Mouse (Mus musculus) stomach, embryonic 15.5 days (tissue): ENCODE measurements at regions not wholly inside any gene's neighbourhood (a gene's known extent, or its start where the extent isn't known, plus 50 kb on each side); places are given as distances from the start of the nearest gene placed in this dataset.

Experiments used
- ATAC-seq: fragments of 200-750 bp; cut with Nextera tagmentation; 2 replicates; pipeline ENCODE4 v1.8.0; 2017; ENCODE audit warnings: low read depth, moderate number of reproducible peaks, moderate TSS enrichment; ENCODE audit not compliant: insufficient read depth, low FRiP score
- H3K27ac ChIP-seq: fragments of 300-500 bp; sonication (generic); 2 replicates; pipeline ENCODE4 v1.5.1; 2015; ENCODE audit warnings: mild to moderate bottlenecking, inconsistent platforms
- H3K27me3 ChIP-seq: fragments of 300-500 bp; sonication (generic); replicated peaks from 2 replicates; pipeline ENCODE4 v1.6.1; 2015; ENCODE audit warnings: inconsistent platforms
- H3K36me3 ChIP-seq: fragments of 300-500 bp; sonication (generic); 2 replicates; pipeline ENCODE4 v1.6.1; 2015; ENCODE audit warnings: inconsistent platforms
- H3K4me1 ChIP-seq: fragments of 300-500 bp; sonication (generic); 2 replicates; pipeline ENCODE4 v1.6.1; 2015; ENCODE audit warnings: inconsistent platforms
- H3K4me2 ChIP-seq: fragments of 300-500 bp; sonication (generic); 2 replicates; pipeline ENCODE4 v1.6.1; 2015; ENCODE audit warnings: mild to moderate bottlenecking, inconsistent platforms
- H3K4me3 ChIP-seq: fragments of 300-500 bp; sonication (generic); replicated peaks from 2 replicates; pipeline ENCODE4 v1.5.1; 2015; ENCODE audit warnings: inconsistent platforms
- H3K9ac ChIP-seq: fragments of 300-500 bp; sonication (generic); 2 replicates; pipeline ENCODE4 v1.6.1; 2015; ENCODE audit warnings: inconsistent platforms
- H3K9me3 ChIP-seq: fragments of 300-500 bp; sonication (generic); 2 replicates; pipeline ENCODE4 v1.6.1; 2016; ENCODE audit warnings: inconsistent platforms
- WGBS: fragments of 180-500 bp; shearing (Covaris S2); methylation state at CpG from one replicate; pipeline ENCODE4 v1.1.7; 2015; 5-methylcytosine and 5-hydroxymethylcytosine counted together

- Histone ChIP-seq H3K27me3 (no peaks in the 10 kb centered on the region), H3K36me3 (no peaks in the 10 kb centered on the region), H3K4me2 (no peak overlapping the region), H3K9ac (no peak overlapping the region), H3K4me3 (no peak overlapping the region), H3K9me3 (no peaks in the 10 kb centered on the region), H3K4me1 (no peaks in the 10 kb centered on the region), H3K27ac (no peak overlapping the region)
- no peak for ATAC-seq
- 69% methylated on average over 6 of the region's 6 CpGs for WGBS
Measured at GRCm38 (mm10) chr9:46757005-46757672, 241.4 kb upstream of the Gm4791 start.

GRCm38 (mm10) chr9:46751981-46752380 lies 246.6 kb upstream of the Gm4791 start:
- 50% methylated on average over 5 of the region's 5 CpGs for WGBS
- Histone ChIP-seq H3K4me1 (no peaks in the 10 kb centered on the region), H3K9me3 (no peaks in the 10 kb centered on the region)

GRCm38 (mm10) chr9:46749441-46749840 lies 249.1 kb upstream of the Gm4791 start:
- Histone ChIP-seq H3K27me3 (no peaks in the 10 kb centered on the region), H3K4me3 (no peak overlapping the region), H3K4me1 (no peaks in the 10 kb centered on the region), H3K4me2 (no peak overlapping the region), H3K27ac (no peak overlapping the region), H3K9ac (no peak overlapping the region), H3K9me3 (no peaks in the 10 kb centered on the region), H3K36me3 (no peaks in the 10 kb centered on the region)
- 77% methylated on average over 6 of the region's 6 CpGs for WGBS
- no peak for ATAC-seq

More at GRCm38 (mm10) chr9:46751981-46752380, 246.6 kb upstream of the Gm4791 start:
- H3K9ac ChIP-seq: no peak overlapping the region
- H3K4me2 ChIP-seq: no peak overlapping the region
- no peak overlapping the region for H3K27ac ChIP-seq
- H3K27me3 ChIP-seq: no peaks in the 10 kb centered on the region
- H3K36me3 ChIP-seq: no peaks in the 10 kb centered on the region
- ATAC-seq: no peak
- no peak overlapping the region for H3K4me3 ChIP-seq

GRCm38 (mm10) chr9:46746266-46746665 lies 252.3 kb upstream of the Gm4791 start:
- ATAC-seq: no peak
- no peak overlapping the region for H3K4me2 ChIP-seq
- no peaks in the 10 kb centered on the region for H3K27me3 ChIP-seq
- no peaks in the 10 kb centered on the region for H3K4me1 ChIP-seq
- no peak overlapping the region for H3K4me3 ChIP-seq
- H3K9ac ChIP-seq: no peak overlapping the region
- no peaks in the 10 kb centered on the region for H3K36me3 ChIP-seq
- no peaks in the 10 kb centered on the region for H3K9me3 ChIP-seq
- no peak overlapping the region for H3K27ac ChIP-seq
- 61% methylated on average over 3 of the region's 3 CpGs for whole genome bisulfite sequencing

- H3K27me3 ChIP-seq: no peaks in the 10 kb centered on the region
- H3K4me1 ChIP-seq: peaks cover 6% of the 10 kb centered on the region; the same call in 1 of the 2 replicates
- no peak overlapping the region for H3K27ac ChIP-seq
- H3K36me3 ChIP-seq: no peaks in the 10 kb centered on the region
- H3K9me3 ChIP-seq: no peaks in the 10 kb centered on the region
- no peak overlapping the region for H3K9ac ChIP-seq
- 86% methylated on average over 4 of the region's 4 CpGs for WGBS
- no peak overlapping the region for H3K4me2 ChIP-seq
- ATAC-seq: no peak
- H3K4me3 ChIP-seq: no peak overlapping the region
Measured at GRCm38 (mm10) chr9:46740496-46740895, 258.0 kb upstream of the Gm4791 start.

- no peak overlapping the region for H3K4me2 ChIP-seq
- H3K9ac ChIP-seq: no peak overlapping the region
- no peaks in the 10 kb centered on the region for H3K27me3 ChIP-seq
- H3K4me1 ChIP-seq: peaks cover 6% of the 10 kb centered on the region; the same call in 1 of the 2 replicates
- H3K9me3 ChIP-seq: no peaks in the 10 kb centered on the region
- no peak overlapping the region for H3K27ac ChIP-seq
- ATAC-seq: no peak
- H3K4me3 ChIP-seq: no peak overlapping the region
- 55% methylated on average over 3 of the region's 3 CpGs for WGBS
- H3K36me3 ChIP-seq: no peaks in the 10 kb centered on the region
Measured at GRCm38 (mm10) chr9:46739341-46739740, 259.2 kb upstream of the Gm4791 start.

GRCm38 (mm10) chr9:46738634-46739033 lies 259.9 kb upstream of the Gm4791 start:
- no peak overlapping the region for H3K9ac ChIP-seq
- peaks cover 6% of the 10 kb centered on the region; the same call in 1 of the 2 replicates for H3K4me1 ChIP-seq
- no peak overlapping the region for H3K4me3 ChIP-seq
- H3K27me3 ChIP-seq: 0 out of 2 replicates have a peak, but pooled peaks cover 3% of the 10 kb centered on the region
- WGBS: 54% methylated on average over 3 of the region's 3 CpGs
- no peaks in the 10 kb centered on the region for H3K9me3 ChIP-seq
- no peak for ATAC-seq
- H3K36me3 ChIP-seq: no peaks in the 10 kb centered on the region
- no peak overlapping the region for H3K4me2 ChIP-seq
- H3K27ac ChIP-seq: no peak overlapping the region

GRCm38 (mm10) chr9:46738056-46738455 lies 260.5 kb upstream of the Gm4791 start:
- no peaks in the 10 kb centered on the region for H3K36me3 ChIP-seq
- no peak overlapping the region for H3K4me3 ChIP-seq
- H3K9ac ChIP-seq: no peak overlapping the region
- H3K4me2 ChIP-seq: no peak overlapping the region
- no peak for ATAC-seq
- H3K4me1 ChIP-seq: peaks cover 6% of the 10 kb centered on the region; the same call in 1 of the 2 replicates
- H3K9me3 ChIP-seq: no peaks in the 10 kb centered on the region
- H3K27me3 ChIP-seq: 0 out of 2 replicates have a peak, but pooled peaks cover 3% of the 10 kb centered on the region
- no peak overlapping the region for H3K27ac ChIP-seq
- 70% methylated on average over 4 of the region's 4 CpGs for WGBS

GRCm38 (mm10) chr9:46737446-46737845 lies 261.1 kb upstream of the Gm4791 start:
- Histone ChIP-seq H3K4me2 (no peak overlapping the region), H3K4me1 (peaks cover 6% of the 10 kb centered on the region; the same call in 1 of the 2 replicates), H3K27me3 (0 out of 2 replicates have a peak, but pooled peaks cover 3% of the 10 kb centered on the region), H3K9me3 (no peaks in the 10 kb centered on the region), H3K36me3 (no peaks in the 10 kb centered on the region), H3K9ac (no peak overlapping the region), H3K4me3 (no peak overlapping the region), H3K27ac (no peak overlapping the region)
- ATAC-seq: no peak
- WGBS: 59% methylated on average over 3 of the region's 3 CpGs

- H3K36me3 ChIP-seq: no peaks in the 10 kb centered on the region
- H3K9ac ChIP-seq: no peak overlapping the region
- ATAC-seq: peak; percentile 47; the same call in 1 of the 2 replicates
- H3K27ac ChIP-seq: no peak overlapping the region
- no peak overlapping the region for H3K4me3 ChIP-seq
- peaks cover 6% of the 10 kb centered on the region; the same call in 1 of the 2 replicates for H3K4me1 ChIP-seq
- H3K27me3 ChIP-seq: 0 out of 2 replicates have a peak, but pooled peaks cover 3% of the 10 kb centered on the region
- H3K9me3 ChIP-seq: no peaks in the 10 kb centered on the region
- no peak overlapping the region for H3K4me2 ChIP-seq
Measured at GRCm38 (mm10) chr9:46736232-46736631, 262.3 kb upstream of the Gm4791 start.

- 5% methylated on average over 4 of the region's 4 CpGs for WGBS
- ATAC-seq: peak; percentile 71
- Histone ChIP-seq H3K4me3 (no peak overlapping the region), H3K36me3 (no peaks in the 10 kb centered on the region), H3K27ac (no peak overlapping the region), H3K9me3 (no peaks in the 10 kb centered on the region), H3K27me3 (0 out of 2 replicates have a peak, but pooled peaks cover 3% of the 10 kb centered on the region), H3K9ac (no peak overlapping the region), H3K4me2 (no peak overlapping the region), H3K4me1 (peaks cover 6% of the 10 kb centered on the region; the same call in 1 of the 2 replicates)
Measured at GRCm38 (mm10) chr9:46735664-46736067, 262.9 kb upstream of the Gm4791 start.

- no peaks in the 10 kb centered on the region for H3K4me1 ChIP-seq
- no peak overlapping the region for H3K27ac ChIP-seq
- no peaks in the 10 kb centered on the region for H3K9me3 ChIP-seq
- no peak overlapping the region for H3K9ac ChIP-seq
- no peak for ATAC-seq
- no peaks in the 10 kb centered on the region for H3K27me3 ChIP-seq
- 68% methylated on average over 5 of the region's 5 CpGs for WGBS
- H3K4me2 ChIP-seq: no peak overlapping the region
- no peaks in the 10 kb centered on the region for H3K36me3 ChIP-seq
- no peak overlapping the region for H3K4me3 ChIP-seq
Measured at GRCm38 (mm10) chr9:46728465-46728864, 270.1 kb upstream of the Gm4791 start.
